In the genomic region with DNA sequence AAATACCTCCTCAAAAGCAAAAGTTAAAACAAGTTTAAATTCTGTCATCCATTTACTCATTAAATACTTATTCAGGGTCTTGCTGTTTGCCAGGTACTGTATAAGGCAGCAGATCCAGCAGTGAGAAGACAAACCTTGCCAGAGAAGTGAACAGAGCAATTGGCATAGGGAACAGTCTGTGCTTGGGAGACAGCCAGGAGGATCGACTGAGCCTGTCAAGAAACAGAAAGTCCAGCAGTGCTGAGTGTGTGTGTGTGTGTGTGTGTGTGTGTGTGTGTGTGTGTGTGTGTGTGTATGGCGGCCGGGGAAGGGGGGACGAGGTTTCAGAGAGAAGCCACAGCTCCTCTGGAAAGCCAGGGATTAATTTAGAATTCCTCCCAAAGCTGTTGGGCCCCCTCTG, we compare ENCODE assay signal across 9 mouse cellular contexts. TPM values are rescaled to one million over a fixed set of nuclear protein-coding genes. Genes with fewer than 3 reads are reported as not detected.
DNase-seq lines count a peak whose midpoint lies in the region; ATAC-seq lines count a peak whose summit lies in the region.
"Had no signal": no experiment of that assay in that cellular context is flagged by ENCODE, and none has a peak within 500 bp of the region (broad histone marks: within the 10 kb centered on the region; RNA-seq: fewer than 3 reads in every experiment).

No protein-coding gene starts in this region.

- 0 out of 2 replicates have a peak, but pooled peaks have one; percentile 59 for ATAC-seq in intestine, embryonic 16.5 days
- no peak for ATAC-seq in intestine, embryonic 15.5 days

- no peaks in the 10 kb centered on the region for H3K9me3 ChIP-seq in intestine, embryonic 16.5 days (ENCODE audit: control insufficient read depth, low read length)
- H3K9me3 ChIP-seq in intestine, embryonic 15.5 days, result no peaks in the 10 kb centered on the region
- H3K9me3 ChIP-seq: embryonic facial prominence, embryonic 12.5 days had no signal

- H3K27ac ChIP-seq in intestine, embryonic 16.5 days (ENCODE audit: low read length), result no peak overlapping the region
- no peak overlapping the region for H3K27ac ChIP-seq in intestine, embryonic 15.5 days
- H3K27ac ChIP-seq: embryonic facial prominence, embryonic 12.5 days had no signal

- H3K27me3 ChIP-seq in intestine, embryonic 16.5 days (replicated peaks; ENCODE audit: control insufficient read depth, insufficient read depth, low read length), result no peaks in the 10 kb centered on the region
- H3K27me3 ChIP-seq in intestine, embryonic 15.5 days (replicated peaks), result no peaks in the 10 kb centered on the region
- H3K27me3 ChIP-seq: embryonic facial prominence, embryonic 12.5 days had no signal

- no peak overlapping the region for H3K4me2 ChIP-seq in intestine, embryonic 16.5 days (ENCODE audit: low read depth, low read length)
- H3K4me2 ChIP-seq in intestine, embryonic 15.5 days (replicated peaks), result no peak overlapping the region
- H3K4me2 ChIP-seq: embryonic facial prominence, embryonic 12.5 days had no signal

- H3K36me3 ChIP-seq in intestine, embryonic 16.5 days (ENCODE audit: control insufficient read depth, insufficient read depth, low read length), result no peaks in the 10 kb centered on the region
- H3K36me3 ChIP-seq in intestine, embryonic 15.5 days, result no peaks in the 10 kb centered on the region
- H3K36me3 ChIP-seq: embryonic facial prominence, embryonic 12.5 days had no signal

- peaks cover 6% of the 10 kb centered on the region; the same call in 1 of the 2 replicates for H3K4me1 ChIP-seq in intestine, embryonic 16.5 days (ENCODE audit: control insufficient read depth, insufficient read depth, low read length)
- H3K4me1 ChIP-seq in intestine, embryonic 15.5 days (replicated peaks), result no peaks in the 10 kb centered on the region; the same call in 1 of the 2 replicates

- no peak overlapping the region for H3K9ac ChIP-seq in intestine, embryonic 16.5 days (ENCODE audit: low read depth, low read length)
- H3K9ac ChIP-seq in intestine, embryonic 15.5 days, result no peak overlapping the region
- H3K9ac ChIP-seq: embryonic facial prominence, embryonic 12.5 days had no signal

- 43% methylated on average over 4 of the region's 4 CpGs for WGBS in intestine, embryonic 16.5 days
- 36% methylated on average over 4 of the region's 4 CpGs for WGBS in intestine, embryonic 15.5 days

- peak; percentile 51 to 81 for DNase-seq in adrenal gland, postnatal 36 days
- peak; percentile 31 to 53 for DNase-seq in gastrocnemius, adult 8-10 months (ENCODE audit: low spot score in 2 of 2)
- DNase-seq in kidney, adult 8-10 months, result peak; percentile 71 to 89
- peak; percentile 76 for DNase-seq in lung, postnatal 36 days
- no peak for DNase-seq in urinary bladder, postnatal 10 days (ENCODE audit: low spot score)
- DNase-seq in c-Kit-positive CD71-positive TER-119-positive erythroid progenitor cells, embryonic 14.5 days (ENCODE audit: low spot score), result no peak

- H3K4me3 ChIP-seq in intestine, embryonic 16.5 days (ENCODE audit: low read length), result no peak overlapping the region
- no peak overlapping the region for H3K4me3 ChIP-seq in intestine, embryonic 15.5 days (replicated peaks)
- H3K4me3 ChIP-seq: embryonic facial prominence, embryonic 12.5 days had no signal

RNA-seq across cellular contexts. Expression of gene Ssbp2, which starts 17.9 kb away (rescaled TPM):
- polyA plus RNA-seq in intestine, embryonic 16.5 days (2015; fragmentation: Nextera tagmentation; extraction: Ambion mirVana), result 65.1 and 78.7 TPM in 2 replicates
- polyA plus RNA-seq in intestine, embryonic 15.5 days (2015; fragmentation: Nextera tagmentation; extraction: Ambion mirVana), result 77.4 and 79.3 TPM in 2 replicates
- 10 to 100 TPM; 26.4 to 30.4 TPM for total RNA-seq in adrenal gland, postnatal 36 days (2021)
- total RNA-seq in gastrocnemius, adult 8-10 months (2022), result 10 to 100 TPM; 15.5 to 21.7 (median 17.8) TPM

Comparison
In these comparisons a context has a peak if more than half of its experiments do, and no peak if none do; other contexts are left out.
1. DNase-seq: peak in adrenal gland, postnatal 36 days (2 of 2), gastrocnemius, adult 8-10 months (2 of 2), kidney, adult 8-10 months (2 of 2) and lung, postnatal 36 days (single experiment); none in urinary bladder, postnatal 10 days (single experiment) and c-Kit-positive CD71-positive TER-119-positive erythroid progenitor cells, embryonic 14.5 days (single experiment).